ENCODE assay signal across 12 mouse cellular contexts in genomic region chr11:115831518-115831917, GRCm38 (mm10). TPM values are rescaled to one million over a fixed set of nuclear protein-coding genes. Genes with fewer than 3 reads are reported as not detected.
DNase-seq lines count a peak whose midpoint lies in the region; ATAC-seq and TF ChIP-seq lines count a peak whose summit lies in the region.
"Had no signal": no experiment of that assay in that cellular context is flagged by ENCODE, and none has a peak within 500 bp of the region (broad histone marks: within the 10 kb centered on the region; RNA-seq: fewer than 3 reads in every experiment).

No protein-coding gene starts in this region.

- H3K4me3 ChIP-seq in heart, embryonic 15.5 days: no peak overlapping the region
- H3K4me3 ChIP-seq in ES-Bruce4 (ENCODE audit: low read depth, low read length): 0 out of 2 replicates have a peak overlapping the region, but pooled peaks have one; percentile 14
- no peak overlapping the region; a peak in 1 of 4 replicates for H3K4me3 ChIP-seq in liver, embryonic 14.5 days (ENCODE audit: insufficient read depth in 1 of 2, low read depth in 2 of 2, low read length in 2 of 2)
- H3K4me3 ChIP-seq in midbrain, embryonic 11.5 days (ENCODE audit: low read depth, low read length): no peak overlapping the region
- H3K4me3 ChIP-seq in left cerebral cortex, adult 2 months: no peak overlapping the region
- H3K4me3 ChIP-seq: hindbrain, embryonic 15.5 days had no signal

- no peak for ATAC-seq in heart, embryonic 15.5 days (replicated peaks; ENCODE audit: insufficient number of reproducible peaks, insufficient read depth, low FRiP score, low read depth)
- peak; percentile 66 for ATAC-seq in liver, embryonic 14.5 days (ENCODE audit: insufficient read depth)
- no peak for ATAC-seq in midbrain, embryonic 11.5 days (ENCODE audit: low FRiP score)

- H3K4me1 ChIP-seq in heart, embryonic 15.5 days (replicated peaks): peaks cover 65% of the 10 kb centered on the region
- H3K4me1 ChIP-seq in ES-Bruce4 (ENCODE audit: control insufficient read depth, insufficient read depth, low read length): peaks cover 25% of the 10 kb centered on the region
- peaks cover 24 to 46% of the 10 kb centered on the region in 2 experiments for H3K4me1 ChIP-seq in liver, embryonic 14.5 days (replicated peaks; ENCODE audit: control insufficient read depth in 2 of 2, insufficient read depth in 2 of 2, low read length in 1 of 2)
- H3K4me1 ChIP-seq in midbrain, embryonic 11.5 days (ENCODE audit: control insufficient read depth, insufficient read depth, low read length): peaks cover 10% of the 10 kb centered on the region
- H3K4me1 ChIP-seq: hindbrain, embryonic 15.5 days had no signal

- no peak overlapping the region for H3K4me2 ChIP-seq in heart, embryonic 15.5 days
- peak overlapping the region; percentile 39 for H3K4me2 ChIP-seq in liver, embryonic 14.5 days (ENCODE audit: low read depth)
- H3K4me2 ChIP-seq in midbrain, embryonic 11.5 days: no peak overlapping the region
- H3K4me2 ChIP-seq: hindbrain, embryonic 15.5 days had no signal

- no peaks in the 10 kb centered on the region for H3K27me3 ChIP-seq in heart, embryonic 15.5 days
- H3K27me3 ChIP-seq in ES-Bruce4 (ENCODE audit: control insufficient read depth, insufficient read depth, low read length, poor library complexity, severe bottlenecking): no peaks in the 10 kb centered on the region
- no peaks in the 10 kb centered on the region for H3K27me3 ChIP-seq in liver, embryonic 14.5 days (ENCODE audit: control insufficient read depth, insufficient read depth, low read length)
- peaks cover 10% of the 10 kb centered on the region for H3K27me3 ChIP-seq in midbrain, embryonic 11.5 days (ENCODE audit: control insufficient read depth, insufficient read depth, low read length)

- intact Hi-C loops in left cerebral cortex, adult 2 months (cut with DNase I): no loop called here

- H3K9ac ChIP-seq in heart, embryonic 15.5 days: peak overlapping the region; percentile 19; the same call in 1 of the 2 replicates
- H3K9ac ChIP-seq in ES-Bruce4 (ENCODE audit: low read depth, poor library complexity, severe bottlenecking): peak overlapping the region; percentile 33
- H3K9ac ChIP-seq in liver, embryonic 14.5 days (replicated peaks): no peak overlapping the region; the same call in none of the 2 replicates
- H3K9ac ChIP-seq in midbrain, embryonic 11.5 days (ENCODE audit: low read length): no peak overlapping the region
- H3K9ac ChIP-seq: hindbrain, embryonic 15.5 days had no signal

- H3K9me3 ChIP-seq in heart, embryonic 15.5 days (replicated peaks): no peaks in the 10 kb centered on the region
- no peaks in the 10 kb centered on the region for H3K9me3 ChIP-seq in ES-Bruce4 (replicated peaks; ENCODE audit: control insufficient read depth, insufficient read depth, low read length, poor library complexity, severe bottlenecking)
- H3K9me3 ChIP-seq in liver, embryonic 14.5 days (ENCODE audit: control insufficient read depth, low read length): no peaks in the 10 kb centered on the region
- H3K9me3 ChIP-seq in midbrain, embryonic 11.5 days (ENCODE audit: control insufficient read depth, low read length): no peaks in the 10 kb centered on the region
- H3K9me3 ChIP-seq: hindbrain, embryonic 15.5 days had no signal

- TF ChIP-seq CTCF in ES-Bruce4 (IDR thresholded peaks at IDR 0.05; ENCODE audit: low read depth, low read length): no peak
- TF ChIP-seq CTCF in liver, embryonic 14.5 days (IDR thresholded peaks at IDR 0.05; ENCODE audit: low read depth): no peak
- TF ChIP-seq CTCF in left cerebral cortex, adult 2 months (IDR thresholded peaks at IDR 0.05): no peak

- peak; percentile 78 for TF ChIP-seq EP300 in ES-Bruce4 (IDR thresholded peaks at IDR 0.05; ENCODE audit: insufficient read depth, low read depth, low read length)
- peak; percentile 22; the same call in 1 of the 2 replicates for TF ChIP-seq EP300 in liver, embryonic 14.5 days (IDR thresholded peaks at IDR 0.05; ENCODE audit: low read depth)

- 32% methylated on average over 3 of the region's 3 CpGs for WGBS in heart, embryonic 15.5 days
- WGBS in liver, embryonic 14.5 days (ENCODE audit: insufficient replicate concordance): 23% methylated on average over 3 of the region's 3 CpGs
- WGBS in midbrain, embryonic 11.5 days: 48% methylated on average over 3 of the region's 3 CpGs

- H3K36me3 ChIP-seq in heart, embryonic 15.5 days: no peaks in the 10 kb centered on the region
- no peaks in the 10 kb centered on the region for H3K36me3 ChIP-seq in ES-Bruce4 (ENCODE audit: control insufficient read depth, insufficient read depth, low read length, poor library complexity, severe bottlenecking)
- no peaks in the 10 kb centered on the region for H3K36me3 ChIP-seq in liver, embryonic 14.5 days (replicated peaks; ENCODE audit: control insufficient read depth, insufficient read depth, low read depth)
- H3K36me3 ChIP-seq in midbrain, embryonic 11.5 days (ENCODE audit: control insufficient read depth, insufficient read depth, low read length): no peaks in the 10 kb centered on the region
- H3K36me3 ChIP-seq: hindbrain, embryonic 15.5 days had no signal

- DNase-seq in heart, adult 11 months: no peak
- peak; percentile 37 for DNase-seq in c-Kit-positive CD71-positive TER-119-positive erythroid progenitor cells, embryonic 14.5 days (ENCODE audit: low spot score)
- DNase-seq in liver, embryonic 14.5 days (ENCODE audit: low read depth in 3 of 3, low spot score in 3 of 3): no peak
- no peak for DNase-seq in ovary, postnatal 14 days (ENCODE audit: low spot score)
- no peak for DNase-seq in midbrain, embryonic 11.5 days (ENCODE audit: low spot score, missing footprints)
- no peak for DNase-seq in left cerebral cortex, adult 2 months (ENCODE audit: extremely low spot score in 1 of 2, low spot score in 2 of 2)
- DNase-seq: gastrocnemius, postnatal 36 days; right cerebral cortex, adult 18-20 months had no signal

- TF ChIP-seq POLR2A in ES-Bruce4 (IDR thresholded peaks at IDR 0.05; ENCODE audit: insufficient read depth, low read length): no peak

- H3K27ac ChIP-seq in heart, embryonic 15.5 days: peak overlapping the region; percentile 73; the same call in 1 of the 2 replicates
- peak overlapping the region; percentile 95 for H3K27ac ChIP-seq in ES-Bruce4 (ENCODE audit: insufficient read depth, low read length)
- peak overlapping the region; percentile 24 for H3K27ac ChIP-seq in liver, embryonic 14.5 days
- no peak overlapping the region for H3K27ac ChIP-seq in midbrain, embryonic 11.5 days (ENCODE audit: low read depth, low read length)
- H3K27ac ChIP-seq in left cerebral cortex, adult 2 months: no peak overlapping the region
- H3K27ac ChIP-seq: hindbrain, embryonic 15.5 days; macrophage had no signal

RNA-seq across cellular contexts. Expression of gene Llgl2, which starts 7.7 kb away (rescaled TPM):
- polyA plus RNA-seq in heart, embryonic 15.5 days (2015; fragmentation: Nextera tagmentation; extraction: Ambion mirVana): 12.7 and 17.2 TPM in 2 replicates
- 92.1 and 99.1 TPM in 2 replicates for polyA plus RNA-seq in ES-Bruce4 (2011; ENCODE audit: insufficient read depth, insufficient read length, low read depth, missing spikeins)
- polyA plus RNA-seq in liver, embryonic 14.5 days (2012; rRNA removed): 9.4 and 10.5 TPM in 2 replicates
- polyA plus RNA-seq in liver, embryonic 14.5 days (2014; fragmentation: Nextera tagmentation; extraction: Ambion mirVana): 7.5 and 9.3 TPM in 2 replicates
- polyA plus RNA-seq in midbrain, embryonic 11.5 days (2014; fragmentation: Nextera tagmentation; extraction: Ambion mirVana): 2.4 and 2.5 TPM in 2 replicates
- total RNA-seq in left cerebral cortex, adult 2 months (2021): 1 to 10 TPM; 2.3 to 3.6 TPM

RNA-seq across cellular contexts. Expression of gene Tsen54, which starts 17.0 kb away (rescaled TPM):
- 20.1 and 26.4 TPM in 2 replicates for polyA plus RNA-seq in heart, embryonic 15.5 days (2015; fragmentation: Nextera tagmentation; extraction: Ambion mirVana)
- 26.9 and 30.2 TPM in 2 replicates for polyA plus RNA-seq in ES-Bruce4 (2011; ENCODE audit: insufficient read depth, insufficient read length, low read depth, missing spikeins)
- polyA plus RNA-seq in liver, embryonic 14.5 days (2012; rRNA removed): 12.4 and 12.9 TPM in 2 replicates
- polyA plus RNA-seq in liver, embryonic 14.5 days (2014; fragmentation: Nextera tagmentation; extraction: Ambion mirVana): 9.7 and 12.4 TPM in 2 replicates
- polyA plus RNA-seq in midbrain, embryonic 11.5 days (2014; fragmentation: Nextera tagmentation; extraction: Ambion mirVana): 20.8 and 21.7 TPM in 2 replicates
- 10 to 100 TPM; 12.4 to 14.2 TPM for total RNA-seq in left cerebral cortex, adult 2 months (2021)

RNA-seq across cellular contexts. Expression of gene Caskin2, which starts 18.1 kb away (rescaled TPM):
- polyA plus RNA-seq in heart, embryonic 15.5 days (2015; fragmentation: Nextera tagmentation; extraction: Ambion mirVana): 18.0 and 22.5 TPM in 2 replicates
- polyA plus RNA-seq in ES-Bruce4 (2011; ENCODE audit: insufficient read depth, insufficient read length, low read depth, missing spikeins): 10.5 and 12.1 TPM in 2 replicates
- polyA plus RNA-seq in liver, embryonic 14.5 days (2012; rRNA removed): 7.1 and 7.8 TPM in 2 replicates
- polyA plus RNA-seq in liver, embryonic 14.5 days (2014; fragmentation: Nextera tagmentation; extraction: Ambion mirVana): 4.9 and 6.1 TPM in 2 replicates
- 10.4 and 11.7 TPM in 2 replicates for polyA plus RNA-seq in midbrain, embryonic 11.5 days (2014; fragmentation: Nextera tagmentation; extraction: Ambion mirVana)
- total RNA-seq in left cerebral cortex, adult 2 months (2021): 10 to 100 TPM; 18.1 to 18.8 TPM

RNA-seq across cellular contexts. Expression of gene Myo15b, which starts 26.7 kb away (rescaled TPM):
- 0.16 TPM in 2 replicates for polyA plus RNA-seq in heart, embryonic 15.5 days (2015; fragmentation: Nextera tagmentation; extraction: Ambion mirVana)
- 1.6 and 4.2 TPM in 2 replicates for polyA plus RNA-seq in ES-Bruce4 (2011; ENCODE audit: insufficient read depth, insufficient read length, low read depth, missing spikeins)
- polyA plus RNA-seq in liver, embryonic 14.5 days (2012; rRNA removed): 0.36 and 0.42 TPM in 2 replicates
- 0.09 and 0.29 TPM in 2 replicates for polyA plus RNA-seq in liver, embryonic 14.5 days (2014; fragmentation: Nextera tagmentation; extraction: Ambion mirVana)
- polyA plus RNA-seq in midbrain, embryonic 11.5 days (2014; fragmentation: Nextera tagmentation; extraction: Ambion mirVana): not detected in 2 replicates
- total RNA-seq in left cerebral cortex, adult 2 months (2021): under 1 TPM; 0.36 to 0.79 TPM
- total RNA-seq: gastrocnemius, postnatal 36 days had no signal

Comparison
In these comparisons a context has a peak if more than half of its experiments do, and no peak if none do; other contexts are left out.
1. H3K27ac ChIP-seq: peak in heart, embryonic 15.5 days (single experiment), ES-Bruce4 (single experiment) and liver, embryonic 14.5 days (single experiment); none in midbrain, embryonic 11.5 days (single experiment) and left cerebral cortex, adult 2 months (single experiment).
2. H3K9ac ChIP-seq: peak in heart, embryonic 15.5 days (single experiment) and ES-Bruce4 (single experiment); none in liver, embryonic 14.5 days (single experiment) and midbrain, embryonic 11.5 days (single experiment).